Mouse (Mus musculus) macrophage (primary cell): Measurements from ENCODE around the gene Scamp1. TPM values are rescaled to one million over a fixed set of nuclear protein-coding genes. Genes with fewer than 3 reads are reported as not detected.

Experiments used
- H3K27ac ChIP-seq: fragments of 350-480 bp; formaldehyde crosslinking; 2 replicates; pipeline ENCODE4 v1.9.0; 2021
- H3K36me3 ChIP-seq: fragments of 350-480 bp; formaldehyde crosslinking; 2 replicates; pipeline ENCODE4 v1.9.0; 2021; ENCODE audit errors: inconsistent target
- H3K4me3 ChIP-seq: fragments of 350-480 bp; formaldehyde crosslinking; 2 replicates; pipeline ENCODE4 v1.9.0; 2021; ENCODE audit errors: inconsistent target
- H3K79me2 ChIP-seq: fragments of 350-480 bp; formaldehyde crosslinking; 2 replicates; pipeline ENCODE4 v1.9.0; 2021; ENCODE audit errors: inconsistent target
- WGBS: methylation state at CpG from one replicate; pipeline ENCODE4 v1.1.7; 2026; ENCODE audit warnings: inconsistent platforms; ENCODE audit not compliant: missing documents; 5-methylcytosine and 5-hydroxymethylcytosine counted together
- polyA plus RNA-seq: library from polyadenylated mRNA; stranded (reverse); fragments of 250-400 nt; gene quantifications from 3 replicates; pipeline ENCODE4 v1.2.4, GENCODE M21; 2018; ENCODE audit warnings: inconsistent platforms

Gene Scamp1
- polyA plus RNA-seq, 1 experiment from 2014 or later: 21.9 TPM

GRCm38 (mm10) chr13:94169325-94169916 lies 116.2 kb downstream of the Scamp1 start:
- H3K27ac ChIP-seq: peak overlapping the region; percentile 77
- WGBS: 30% methylated on average over 6 of the region's 6 CpGs
- H3K4me3 ChIP-seq: no peak overlapping the region
- no peaks in the 10 kb centered on the region for H3K36me3 ChIP-seq
- peaks cover 5% of the 10 kb centered on the region for H3K79me2 ChIP-seq

DNA sequence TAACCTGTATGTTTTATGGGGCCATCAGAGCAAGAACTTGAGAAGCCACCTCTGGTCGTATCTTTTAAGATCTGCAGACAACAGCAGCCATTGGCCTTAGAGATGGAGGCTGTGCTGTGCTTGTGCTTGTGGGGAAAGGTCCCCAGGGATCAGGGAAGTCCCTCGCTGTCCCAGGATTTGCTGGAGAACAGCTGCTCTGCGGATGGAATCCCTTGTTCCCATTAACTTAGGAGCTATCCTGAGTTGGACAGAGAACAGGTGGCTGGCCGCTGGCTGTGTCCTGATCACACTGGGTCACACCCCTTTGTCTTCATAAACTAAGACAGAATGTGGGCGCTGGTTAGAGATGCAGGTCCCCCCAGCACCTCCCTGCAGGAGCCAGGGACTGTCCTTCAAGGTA lies 117.3 kb downstream of the Scamp1 start:
- Histone ChIP-seq H3K4me3 (no peak overlapping the region), H3K79me2 (no peaks in the 10 kb centered on the region), H3K36me3 (no peaks in the 10 kb centered on the region), H3K27ac (peak overlapping the region; percentile 77)
- 93% methylated on average over 5 of the region's 5 CpGs for WGBS

DNA sequence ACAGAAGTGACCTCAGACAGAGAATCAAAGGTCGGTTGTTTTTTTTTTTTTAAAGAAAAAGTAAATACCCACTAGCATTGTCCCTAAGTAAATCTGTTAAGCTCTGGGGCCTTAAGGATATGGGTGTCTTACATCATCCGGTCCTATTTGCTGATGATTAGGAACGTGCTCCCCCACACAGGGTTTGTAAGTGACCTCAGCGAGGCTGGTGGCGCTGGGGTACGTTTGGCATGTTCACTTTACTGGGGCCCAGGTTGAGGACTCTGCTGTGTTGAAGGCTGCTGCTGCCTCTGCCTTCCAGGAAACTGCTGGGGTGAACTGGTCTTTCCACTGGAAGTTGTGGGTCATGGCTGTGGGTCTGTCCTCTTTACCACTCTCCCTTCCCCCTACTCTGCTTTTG lies 121.2 kb downstream of the Scamp1 start:
- no peaks in the 10 kb centered on the region for H3K36me3 ChIP-seq
- WGBS: 72% methylated on average over 6 of the region's 6 CpGs
- peak overlapping the region; percentile 34 for H3K27ac ChIP-seq
- no peak overlapping the region for H3K4me3 ChIP-seq
- H3K79me2 ChIP-seq: no peaks in the 10 kb centered on the region

DNA sequence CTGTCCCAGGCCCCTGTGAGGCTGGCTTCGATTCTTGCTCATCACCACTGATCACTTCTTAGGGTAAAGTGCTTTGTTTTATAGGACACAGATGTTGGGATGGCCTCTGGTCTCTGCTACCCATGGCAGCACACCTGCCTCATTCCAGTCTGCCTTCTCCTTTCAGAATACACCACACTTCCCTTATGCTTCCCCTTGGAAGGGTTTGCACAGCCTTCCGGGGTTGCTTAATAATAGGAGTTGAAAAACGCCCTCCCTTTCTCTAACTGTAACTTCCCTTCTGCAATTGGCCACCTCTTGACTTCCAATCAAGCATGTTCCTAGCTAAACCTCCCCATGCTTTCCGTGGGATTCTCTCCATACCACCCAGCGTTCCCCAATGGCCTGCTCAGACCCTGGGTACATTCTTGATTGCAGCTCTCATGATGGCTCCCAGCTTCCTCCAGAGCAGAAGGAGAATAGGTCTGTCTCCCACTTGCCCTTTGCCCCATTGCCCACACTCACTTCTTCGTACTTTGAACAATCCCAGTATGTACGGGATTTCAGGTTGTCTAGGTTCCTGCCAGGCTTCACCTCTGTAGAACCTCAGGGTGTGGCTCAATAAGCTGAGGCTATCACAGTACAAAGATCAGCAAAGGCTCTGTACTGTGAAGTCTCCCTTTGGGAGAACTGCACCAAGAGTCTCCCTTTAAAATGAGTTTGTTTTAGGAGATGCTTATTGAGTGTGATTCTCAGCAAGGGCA lies 126.0 kb downstream of the Scamp1 start:
- Histone ChIP-seq H3K79me2 (peaks cover 20% of the 10 kb centered on the region; the same call in 1 of the 2 replicates), H3K27ac (peak overlapping the region; percentile 95), H3K36me3 (no peaks in the 10 kb centered on the region), H3K4me3 (no peak overlapping the region)
- WGBS: 47% methylated on average over 7 of the region's 7 CpGs

DNA sequence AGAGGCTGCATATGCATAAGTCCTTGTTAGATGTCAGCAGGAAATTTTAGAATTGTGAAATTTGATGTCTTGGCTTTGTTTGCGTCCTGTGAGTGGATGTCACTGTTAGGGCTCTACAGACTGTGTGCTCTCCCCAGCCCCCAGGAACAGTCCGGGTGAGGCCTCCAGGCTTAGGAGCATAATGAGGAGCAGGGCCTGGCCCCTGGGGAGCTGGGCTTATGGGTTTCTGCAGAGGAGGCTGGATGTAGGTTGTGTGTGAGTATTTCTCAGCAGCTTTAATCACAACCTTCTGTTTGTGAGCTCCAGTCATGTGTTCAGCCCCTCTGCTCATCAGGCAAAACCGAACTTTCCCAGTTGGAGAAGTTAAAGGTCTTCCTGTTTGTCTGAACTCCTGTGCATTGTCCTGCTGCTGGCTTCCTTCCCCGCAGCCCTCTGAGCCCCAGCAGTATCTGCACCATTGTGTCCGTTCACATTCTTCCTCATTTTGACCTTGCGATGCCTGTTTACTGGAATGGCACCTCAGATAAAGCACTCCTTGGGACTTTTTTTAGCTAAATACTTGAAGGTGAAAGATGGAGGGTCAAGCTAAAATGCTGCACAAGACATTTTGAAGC lies 126.7 kb downstream of the Scamp1 start:
- Histone ChIP-seq H3K27ac (peak overlapping the region; percentile 95), H3K36me3 (no peaks in the 10 kb centered on the region), H3K4me3 (no peak overlapping the region), H3K79me2 (peaks cover 20% of the 10 kb centered on the region; the same call in 1 of the 2 replicates)
- WGBS: 6% methylated on average over 6 of the region's 6 CpGs

GRCm38 (mm10) chr13:94155657-94156429 lies 129.8 kb downstream of the Scamp1 start:
- peak overlapping the region; percentile 98 for H3K27ac ChIP-seq
- H3K36me3 ChIP-seq: no peaks in the 10 kb centered on the region
- H3K79me2 ChIP-seq: peaks cover 20% of the 10 kb centered on the region; the same call in 1 of the 2 replicates
- no peak overlapping the region for H3K4me3 ChIP-seq
- WGBS: 73% methylated on average over 9 of the region's 9 CpGs

DNA sequence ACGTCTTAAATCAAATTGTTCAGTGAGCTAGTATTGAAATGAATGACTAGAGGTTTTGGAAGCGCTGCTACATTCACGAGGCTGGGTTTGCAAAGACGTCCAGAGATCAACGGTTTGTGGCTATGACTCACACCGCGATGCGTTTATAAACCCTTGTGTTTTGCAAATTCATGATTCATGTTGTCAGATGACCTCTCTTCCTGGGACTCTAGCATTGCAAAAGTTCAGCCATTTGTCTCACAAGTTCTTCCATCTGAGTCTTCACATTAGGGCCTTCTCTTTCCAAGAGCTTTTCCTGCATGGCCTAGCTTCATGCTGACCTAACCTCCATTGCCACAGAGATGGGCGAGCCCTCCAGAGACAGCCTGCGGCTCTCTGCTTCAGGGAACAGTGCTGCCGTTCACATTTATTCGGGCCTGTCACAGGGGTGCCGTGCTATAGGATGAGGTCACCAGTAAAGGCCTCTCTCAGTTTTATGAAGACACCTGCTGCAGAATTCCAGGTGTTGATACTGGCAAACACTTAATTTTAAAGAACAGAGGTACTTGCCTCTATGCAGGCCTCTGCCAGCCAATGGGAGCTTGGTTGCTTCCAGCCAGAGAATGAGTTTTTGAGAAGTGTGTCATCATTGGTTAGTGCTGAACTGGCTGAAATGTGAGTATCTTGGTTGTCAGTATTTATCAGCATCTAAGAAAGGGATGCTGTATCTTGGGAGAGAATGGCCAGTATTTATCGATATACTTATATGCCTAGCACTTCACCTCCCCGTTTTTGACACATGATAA lies 131.0 kb downstream of the Scamp1 start:
- 40% methylated on average over 15 of the region's 15 CpGs for WGBS
- Histone ChIP-seq H3K27ac (peak overlapping the region; percentile 98), H3K4me3 (no peak overlapping the region)

DNA sequence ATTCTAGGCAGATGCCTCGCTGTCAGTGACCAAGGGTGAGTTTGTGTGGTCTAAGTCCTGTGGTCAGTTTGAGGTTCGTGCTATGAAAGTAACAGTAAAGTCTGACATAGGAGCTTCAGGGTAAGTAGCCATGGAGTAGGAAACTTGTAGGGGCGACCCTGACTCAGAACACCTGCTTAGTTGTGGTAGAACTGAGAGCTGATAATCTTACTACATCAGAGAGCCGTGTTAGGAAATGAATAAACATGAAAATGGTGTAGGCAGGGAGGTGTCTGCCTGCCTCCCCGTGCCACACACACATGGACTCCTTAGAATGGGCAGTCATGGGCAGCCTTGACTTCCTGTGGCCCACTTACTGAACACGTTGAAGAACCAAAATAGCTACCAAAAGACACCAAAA lies 132.0 kb downstream of the Scamp1 start:
- 56% methylated on average over 6 of the region's 6 CpGs for WGBS
- peak overlapping the region; percentile 98 for H3K27ac ChIP-seq

More for the DNA sequence above, 131.0 kb downstream of the Scamp1 start:
- H3K79me2 ChIP-seq: peaks cover 20% of the 10 kb centered on the region; the same call in 1 of the 2 replicates
- H3K36me3 ChIP-seq: no peaks in the 10 kb centered on the region

GRCm38 (mm10) chr13:94152836-94153235 lies 132.8 kb downstream of the Scamp1 start:
- Histone ChIP-seq H3K36me3 (no peaks in the 10 kb centered on the region), H3K27ac (peak overlapping the region; percentile 98; the same call in 1 of the 2 replicates), H3K79me2 (peaks cover 17% of the 10 kb centered on the region; the same call in 1 of the 2 replicates), H3K4me3 (no peak overlapping the region)
- WGBS: 95% methylated on average over 10 of the region's 10 CpGs

More for the DNA sequence above, 132.0 kb downstream of the Scamp1 start:
- Histone ChIP-seq H3K4me3 (no peak overlapping the region), H3K36me3 (no peaks in the 10 kb centered on the region), H3K79me2 (peaks cover 20% of the 10 kb centered on the region; the same call in 1 of the 2 replicates)

Other genes starting within 250 kb of the Scamp1 start
- gene Lhfpl2, start 228.1 kb downstream of the Scamp1 start, polyA plus RNA-seq: 110 to 144 TPM (median 137 TPM) in 3 replicates
- gene Ap3b1, start 73.1 kb upstream of the Scamp1 start, polyA plus RNA-seq: 86.0 to 169 TPM (median 89.4 TPM) in 3 replicates